Mouse (Mus musculus) large intestine, adult 2 months (tissue): ENCODE results near the gene Dzank1. TPM values are rescaled to one million over a fixed set of nuclear protein-coding genes. Genes with fewer than 3 reads are reported as not detected.

Experiments
- DNase-seq: peaks from one replicate; pipeline ENCODE4 v3.0.0-alpha.2; 2012; ENCODE audit warnings: low read depth, low spot score
- WGBS: fragments of 180-500 bp; shearing (Covaris S2); methylation state at CpG from one replicate; pipeline ENCODE4 v1.1.7; 2018; 5-methylcytosine and 5-hydroxymethylcytosine counted together
- polyA plus RNA-seq: library from polyadenylated mRNA; depleted of rRNA; stranded (reverse); fragments of >200 nt; gene quantifications from 2 replicates; pipeline ENCODE4 v1.2.3, GENCODE M21; 2012

Dzank1 gene
- polyA plus RNA-seq, 1 experiment: 0.11 TPM

DNA sequence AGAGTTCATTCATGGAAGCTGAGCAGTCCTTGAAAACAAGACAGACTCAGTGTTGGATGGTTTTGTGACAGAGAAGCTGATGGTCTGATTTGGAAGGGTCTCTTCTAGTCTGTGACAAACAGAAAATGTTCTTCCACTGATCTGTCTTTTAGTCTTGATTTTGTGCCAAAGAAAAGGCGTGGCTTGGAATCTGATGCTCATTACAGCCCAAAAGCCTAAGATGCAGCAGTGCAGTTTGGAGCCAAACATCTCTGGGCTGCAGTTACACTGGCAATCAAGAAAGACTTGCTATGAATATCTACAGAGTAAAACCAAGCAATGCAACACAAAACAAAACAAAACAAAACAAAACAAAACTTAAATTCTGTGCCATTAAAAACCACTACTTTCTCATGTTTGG, 43.1 kb downstream of the Dzank1 start:
- DNase-seq: no peak
- 18% methylated on average over 1 of the region's 1 CpGs for WGBS

DNA sequence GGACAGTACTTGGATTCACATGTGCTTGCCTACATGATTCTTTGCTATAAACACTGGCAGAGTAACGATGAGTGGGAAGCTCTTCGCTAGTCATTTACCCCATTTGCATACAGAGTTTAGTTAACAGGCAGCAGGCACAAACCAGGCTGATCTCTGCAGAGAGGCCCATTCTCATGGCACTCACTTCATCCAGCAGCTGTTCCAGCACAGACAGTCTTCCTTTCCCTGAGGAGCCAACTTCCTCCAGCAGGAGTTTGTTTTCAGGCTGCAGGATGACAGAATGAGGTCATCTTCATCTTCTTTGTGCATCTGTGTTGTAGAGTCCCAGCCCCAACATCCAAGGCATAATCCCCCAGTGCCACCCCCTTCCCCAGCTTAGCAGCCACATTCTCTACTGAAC, 47.8 kb downstream of the Dzank1 start:
- DNase-seq: no peak
- WGBS: 69% methylated on average over 2 of the region's 2 CpGs

GRCm38 (mm10) chr2:144467203-144467602, 60.0 kb downstream of the Dzank1 start:
- WGBS: 58% methylated on average over 5 of the region's 5 CpGs
- no peak for DNase-seq

DNA sequence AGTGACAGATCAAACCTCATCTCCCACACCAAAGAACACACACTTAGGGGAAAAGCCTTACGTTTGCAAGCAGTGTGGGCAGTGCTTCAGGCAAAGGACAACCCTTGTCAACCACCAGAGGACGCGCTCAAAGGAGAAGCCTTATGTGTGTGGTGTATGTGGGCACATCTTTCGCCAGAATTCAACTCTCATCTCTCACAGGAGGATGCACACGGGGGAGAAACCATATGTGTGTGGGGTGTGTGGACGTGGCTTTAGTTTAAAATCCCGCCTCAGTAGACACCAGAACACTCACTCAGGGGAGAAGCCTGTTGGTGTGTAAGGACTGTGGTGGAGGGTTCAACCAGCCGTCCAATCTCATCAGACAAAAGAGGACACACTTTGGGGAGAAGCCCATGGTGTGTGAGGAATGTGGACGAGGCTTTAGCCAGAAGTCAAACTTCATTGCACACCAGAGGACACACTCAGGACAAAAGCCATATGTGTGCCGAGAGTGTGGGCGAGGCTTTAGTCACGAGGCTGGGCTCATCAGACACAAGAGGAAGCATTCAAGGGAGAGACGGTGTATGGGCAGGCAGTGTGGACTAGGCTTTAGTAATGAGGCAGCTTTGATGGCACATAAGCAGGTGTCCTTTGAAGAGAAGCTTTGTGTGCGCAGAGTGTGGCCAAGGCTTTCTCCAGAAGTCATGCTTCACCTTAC, 61.2 kb downstream of the Dzank1 start:
- DNase-seq: no peak
- WGBS: 69% methylated on average over 14 of the region's 14 CpGs

GRCm38 (mm10) chr2:144464799-144465760, 62.1 kb downstream of the Dzank1 start:
- WGBS: 75% methylated on average over 9 of the region's 9 CpGs
- DNase-seq: no peak

GRCm38 (mm10) chr2:144464182-144464581, 63.0 kb downstream of the Dzank1 start:
- no peak for DNase-seq
- WGBS: 53% methylated on average over 7 of the region's 7 CpGs

DNA sequence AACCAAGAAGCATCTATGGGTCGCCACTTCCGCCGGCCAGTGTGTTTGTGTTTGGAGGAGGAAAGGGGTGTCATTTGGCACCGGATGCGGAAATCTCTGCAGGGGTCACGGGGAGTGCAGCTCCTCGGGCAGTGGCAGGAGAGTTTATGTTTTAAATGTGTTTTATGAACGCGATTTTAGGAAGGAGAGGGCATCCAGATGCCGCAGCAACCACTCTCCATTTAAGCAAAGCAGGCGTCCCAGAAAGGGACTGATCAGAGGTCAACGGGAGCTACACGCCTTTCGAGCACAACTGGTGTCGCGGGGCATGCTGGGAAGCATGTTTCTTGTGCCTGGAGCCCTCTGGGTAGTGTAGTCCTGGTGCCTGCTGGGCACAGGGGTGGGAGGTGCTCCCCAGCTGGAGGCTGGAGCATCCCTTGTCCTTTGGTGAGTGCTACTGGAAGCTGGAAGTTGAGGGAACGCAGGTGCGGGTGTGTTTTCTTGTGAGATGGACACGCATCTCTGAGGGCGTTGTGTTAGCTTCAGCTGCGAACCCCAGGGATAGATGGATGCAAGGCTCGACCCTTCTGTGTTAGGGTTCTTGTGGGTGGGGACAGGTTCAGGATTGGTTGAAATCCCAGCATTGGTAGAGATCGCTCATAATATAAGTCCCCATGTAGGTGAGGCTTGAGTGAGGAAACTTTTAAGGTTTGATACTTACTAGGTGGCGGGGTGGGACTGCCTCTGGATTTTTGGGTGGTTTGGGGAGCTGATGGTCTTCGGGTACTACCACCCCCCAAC, 68.0 kb downstream of the Dzank1 start:
- WGBS: 12% methylated on average over 25 of the region's 25 CpGs
- peak; percentile 64 for DNase-seq

- 77% methylated on average over 6 of the region's 6 CpGs for WGBS
- DNase-seq: no peak
Measured at GRCm38 (mm10) chr2:144458355-144458754, 68.9 kb downstream of the Dzank1 start.

- 10% methylated on average over 8 of the region's 8 CpGs for WGBS
- peak; percentile 62 for DNase-seq
Measured at GRCm38 (mm10) chr2:144452364-144453008, 74.7 kb downstream of the Dzank1 start.

DNA sequence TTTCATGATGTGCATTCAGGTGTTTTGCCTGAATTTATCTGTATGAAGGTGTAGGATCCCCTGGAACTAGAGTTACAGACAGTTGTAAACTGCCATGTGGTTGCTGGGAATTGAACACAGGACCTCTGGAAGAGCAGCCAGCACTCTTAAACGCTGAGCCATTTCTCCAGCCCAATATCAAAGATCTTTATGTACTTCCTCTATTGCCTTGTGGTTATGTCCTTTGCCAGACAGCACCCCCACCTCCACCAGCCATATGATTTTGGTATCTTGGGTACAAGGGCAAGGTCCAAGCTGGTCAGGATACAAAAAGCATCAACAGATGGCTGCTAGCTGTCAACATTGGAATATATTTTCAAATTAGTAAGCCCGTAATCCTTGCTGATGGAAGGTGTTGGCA, 76.8 kb downstream of the Dzank1 start:
- no peak for DNase-seq
- 61% methylated on average over 2 of the region's 2 CpGs for WGBS

DNA sequence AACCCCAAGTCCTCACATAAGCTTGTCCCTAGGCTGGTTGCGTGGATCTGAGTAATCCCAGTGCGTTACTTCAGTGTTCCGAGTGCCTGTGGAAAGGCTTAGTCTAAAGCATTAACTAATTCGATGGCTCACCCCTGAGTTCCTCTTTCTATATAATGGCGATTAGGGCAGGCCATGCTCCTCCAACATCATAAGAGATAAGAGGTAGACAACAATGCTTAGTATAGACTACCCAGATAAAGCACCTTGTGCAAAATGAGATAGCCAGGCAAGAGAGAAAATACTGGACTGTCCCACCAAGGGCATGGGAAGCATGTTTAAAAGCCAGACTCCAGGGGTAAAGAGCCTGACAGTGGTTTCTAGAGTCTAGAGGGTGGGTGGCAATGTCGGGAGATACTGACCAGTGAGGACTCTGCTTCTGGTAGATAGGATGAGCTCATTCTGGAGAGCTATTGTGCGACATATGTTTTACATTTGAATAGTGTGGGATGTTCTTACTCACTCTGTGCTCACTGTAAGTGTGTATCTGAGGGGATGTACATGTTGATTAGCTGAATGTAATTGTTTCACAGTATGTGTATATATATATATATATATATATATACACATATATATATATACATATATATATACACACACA, 80.7 kb downstream of the Dzank1 start:
- no peak for DNase-seq
- 85% methylated on average over 7 of the region's 7 CpGs for WGBS

DNA sequence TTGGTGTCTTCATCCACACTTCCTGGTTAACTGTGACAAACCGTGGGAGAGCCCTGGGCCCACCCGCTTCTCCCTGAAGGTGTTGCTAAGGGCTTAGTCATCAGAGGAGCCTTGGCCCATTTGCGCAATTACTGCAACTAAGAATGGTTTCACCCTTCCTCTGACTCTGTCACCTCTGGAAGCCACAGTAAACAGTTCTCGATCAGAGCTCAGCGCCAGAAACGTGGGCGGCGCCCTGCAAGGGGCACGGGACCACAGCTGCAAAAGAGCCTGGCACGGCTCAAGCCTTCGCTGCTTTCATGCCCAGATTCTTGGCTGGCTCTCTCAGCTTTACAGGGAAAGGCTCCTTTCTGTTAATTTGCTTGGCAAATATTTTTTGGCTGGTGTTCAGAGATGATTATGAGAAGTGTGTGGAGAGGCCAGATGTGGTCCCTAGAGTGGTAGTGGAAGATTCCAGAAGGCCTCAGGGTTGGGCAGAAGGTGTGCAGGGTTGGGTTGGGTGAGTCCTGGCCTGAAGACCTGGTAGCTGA, 85.8 kb downstream of the Dzank1 start:
- DNase-seq: peak; percentile 45
- WGBS: 27% methylated on average over 11 of the region's 11 CpGs

GRCm38 (mm10) chr2:144439191-144439700, 88.0 kb downstream of the Dzank1 start:
- DNase-seq: no peak
- WGBS: 32% methylated on average over 3 of the region's 3 CpGs

DNA sequence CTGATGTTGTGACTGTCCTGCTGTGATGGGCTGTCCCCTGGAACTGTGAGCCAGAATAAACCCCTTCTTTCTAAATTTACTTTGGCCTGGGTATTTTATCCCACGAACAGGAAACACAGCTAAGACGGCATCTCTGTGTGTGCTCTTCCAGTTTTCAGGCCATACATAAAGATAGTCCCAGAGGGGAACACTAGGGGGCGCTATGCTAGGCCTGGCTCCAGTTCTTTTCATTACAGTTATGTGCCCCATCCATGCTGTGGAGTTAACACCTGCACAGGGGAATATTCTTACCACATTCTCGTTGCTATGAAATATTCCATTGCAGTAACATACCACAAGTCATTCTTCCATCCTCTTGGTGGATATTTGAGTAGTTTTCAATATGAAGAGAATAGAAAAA, 88.8 kb downstream of the Dzank1 start:
- DNase-seq: no peak
- WGBS: 61% methylated on average over 4 of the region's 4 CpGs

GRCm38 (mm10) chr2:144435679-144436078, 91.5 kb downstream of the Dzank1 start:
- no peak for DNase-seq
- WGBS: 81% methylated on average over 10 of the region's 10 CpGs

DNA sequence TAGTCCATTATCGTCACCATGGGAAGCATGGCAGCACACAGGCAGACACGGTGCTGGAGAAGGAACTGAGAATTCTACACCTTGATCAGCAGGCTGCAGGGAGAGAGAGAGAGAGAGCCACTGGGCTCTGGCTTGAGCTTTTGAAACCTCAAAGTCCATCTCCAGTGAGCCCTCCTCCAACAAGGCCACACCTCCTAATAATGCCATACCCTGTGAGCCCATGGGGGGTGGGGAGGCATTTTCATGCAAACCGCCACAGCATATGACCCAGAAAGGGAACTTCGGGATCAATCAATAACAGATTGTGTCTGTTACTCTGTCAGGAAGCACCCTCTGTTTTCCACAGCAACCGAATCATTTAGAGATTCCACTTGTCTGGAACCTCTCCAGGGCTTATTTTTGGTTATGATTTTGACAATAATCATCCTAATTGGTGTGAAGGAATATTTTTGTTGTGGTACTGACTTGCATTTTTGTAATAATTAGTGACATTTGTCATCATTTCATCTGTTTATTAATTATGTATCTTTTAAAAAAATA, 95.9 kb downstream of the Dzank1 start:
- no peak for DNase-seq
- WGBS: 59% methylated on average over 5 of the region's 5 CpGs

DNA sequence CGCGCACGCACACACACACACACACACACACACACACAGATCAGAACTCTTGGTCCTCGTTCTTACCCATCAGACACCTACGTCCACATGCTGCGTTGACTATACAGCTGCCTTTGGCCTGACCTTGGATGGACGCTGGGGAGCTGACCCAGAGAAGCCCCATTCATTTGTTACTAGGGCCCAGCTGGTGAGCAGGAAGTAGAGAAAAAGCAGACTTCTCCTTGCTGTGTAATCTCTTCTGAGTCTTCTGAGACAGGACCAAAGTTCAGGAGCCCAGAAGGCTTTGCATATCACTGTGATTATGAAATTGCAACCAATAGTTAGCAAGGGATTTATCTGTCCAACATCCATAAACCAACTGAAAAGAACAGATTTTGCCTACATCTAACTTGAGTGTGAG, 98.0 kb downstream of the Dzank1 start:
- peak; percentile 46 for DNase-seq
- 39% methylated on average over 7 of the region's 7 CpGs for WGBS

DNA sequence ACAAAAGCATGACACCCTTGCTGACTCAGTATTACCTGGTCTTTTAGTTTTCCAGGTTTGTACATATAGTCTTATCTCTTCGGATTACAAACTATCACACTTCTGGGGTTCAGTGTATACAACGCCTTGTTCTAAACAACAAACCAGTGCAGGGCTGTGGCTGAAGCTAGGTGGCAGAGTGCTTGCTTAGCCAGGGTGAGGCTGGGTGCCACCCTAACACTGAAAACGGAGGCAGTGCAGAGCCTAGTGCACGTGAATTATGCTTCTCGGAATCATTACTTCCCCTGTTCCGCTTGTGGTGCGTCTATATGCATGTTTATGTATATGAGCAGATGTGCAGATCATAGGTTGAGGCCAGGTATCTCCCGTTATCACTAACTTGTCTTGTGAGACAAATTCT, 98.6 kb downstream of the Dzank1 start:
- 33% methylated on average over 8 of the region's 8 CpGs for WGBS
- no peak for DNase-seq
